Mouse (Mus musculus) thymus, adult 2 months (tissue): ENCODE measurements around the gene Akt3.

Experiments used
- CTCF ChIP-seq: fragments of 200-500 bp; IDR thresholded peaks from 2 replicates; pipeline ENCODE4 v1.5.1; 2012; ENCODE audit warnings: mild to moderate bottlenecking, control low read depth, low read length, moderate library complexity, borderline replicate concordance; ENCODE audit not compliant: control insufficient read depth, poor library complexity, insufficient read depth; ENCODE audit errors: extremely low read depth
- POLR2A ChIP-seq: fragments of 200-500 bp; IDR thresholded peaks from 2 replicates; pipeline ENCODE4 v1.6.1; 2012; ENCODE audit warnings: mild to moderate bottlenecking, low read length, control low read depth, moderate library complexity; ENCODE audit not compliant: control insufficient read depth, poor library complexity, insufficient read depth; ENCODE audit errors: extremely low read depth

GRCm38 (mm10) chr1:177165789-177166188, 92.2 kb downstream of the Akt3 start:
- TF ChIP-seq CTCF (no peak), POLR2A (no peak)
